Mouse (Mus musculus): ENCODE results near the gene BC005624.

DNA sequence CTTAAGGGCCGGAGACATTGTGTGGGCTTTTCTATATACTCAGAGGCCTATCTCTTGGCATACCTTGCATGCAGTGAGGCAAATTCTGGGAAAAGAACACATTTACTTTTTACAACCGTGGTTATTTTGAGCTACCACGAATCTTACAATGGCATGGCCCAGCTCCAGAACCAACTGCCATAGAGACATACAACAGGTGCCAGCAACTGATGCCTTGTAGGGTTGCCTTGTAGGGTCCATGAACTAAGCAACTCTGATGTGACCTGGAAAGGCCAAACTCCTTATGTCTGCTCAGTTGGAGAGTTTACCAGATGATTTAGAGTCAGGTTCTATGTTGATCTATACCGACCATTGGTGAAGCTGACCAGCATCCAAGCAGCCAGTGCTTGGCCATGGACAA lies 12.9 kb upstream of the BC005624 start:
- TF ChIP-seq CTCF (IDR thresholded peaks at IDR 0.05), result no peak
- no peak for TF ChIP-seq EP300 (IDR thresholded peaks at IDR 0.05)

Measured in lung, postnatal 0 days (tissue).